Mouse (Mus musculus) gastrocnemius, adult 2 months (tissue): ENCODE measurements around the gene Nudt14. TPM values are rescaled to one million over a fixed set of nuclear protein-coding genes. Genes with fewer than 3 reads are reported as not detected.

ENCODE experiments used
- DNase-seq: peaks from one replicate; pipeline ENCODE4 v3.0.0; 2022
- H3K27ac ChIP-seq: fragments of 200-600 bp; 2 replicates; pipeline ENCODE4 v1.8.1; 2022; ENCODE audit warnings: mild to moderate bottlenecking
- H3K4me3 ChIP-seq: fragments of 200-600 bp; 2 replicates; pipeline ENCODE4 v1.8.1; 2022; ENCODE audit warnings: mild to moderate bottlenecking, moderate library complexity
- CTCF ChIP-seq: fragments of 200-600 bp; IDR thresholded peaks from 2 replicates; pipeline ENCODE4 v1.8.1; 2022; ENCODE audit warnings: antibody characterized with exemption, mild to moderate bottlenecking, moderate library complexity
- intact Hi-C: fragments of 180-260 bp; cut with DNase I; formaldehyde crosslinking; loops from one replicate; pipeline ENCODE4 v1.15.1; 2025
- total RNA-seq, 2 experiments: library from RNA; stranded (reverse); gene quantifications; 2 replicates each; pipeline ENCODE4 v1.2.3; 2021

Nudt14 gene
- total RNA-seq, 2 experiments from 2014 or later = 5.4 to 7.9 TPM

DNA sequence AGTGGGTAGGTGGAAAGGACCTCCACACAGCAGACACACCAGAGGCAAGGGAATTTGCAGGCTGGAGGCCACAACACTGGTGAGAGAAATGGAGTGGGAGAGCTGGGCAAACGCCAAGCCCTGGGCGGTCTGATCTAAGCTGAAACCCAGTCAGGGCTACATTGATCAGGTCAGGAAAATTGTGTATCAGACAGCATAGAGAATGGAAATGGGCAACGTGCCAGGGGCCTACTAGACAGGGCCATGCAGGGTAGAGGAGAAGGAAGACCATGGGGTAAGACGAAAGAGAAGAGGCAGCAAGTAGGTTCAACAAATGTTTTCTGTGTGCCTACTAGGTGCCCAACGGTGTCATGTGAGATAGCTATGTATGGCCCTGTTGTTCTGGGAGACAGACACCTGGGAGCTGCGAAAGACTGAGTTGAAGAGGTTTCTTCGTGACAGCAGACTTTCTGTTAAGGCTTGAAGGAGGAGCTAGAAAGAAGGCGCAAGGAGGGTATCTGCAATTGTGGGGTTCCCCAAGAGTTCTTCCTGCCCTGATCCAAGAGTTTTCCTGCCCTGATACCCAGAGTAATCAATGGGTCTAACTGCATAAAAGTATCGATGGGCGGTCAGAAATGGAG is 658 bp downstream of the Nudt14 start:
- DNase-seq = no peak
- peak overlapping the region; percentile 90 for H3K4me3 ChIP-seq
- intact Hi-C loops = loop anchor here (5.0 kb wide), 1 partner anchor 64 kb away; no protein-coding TSS in a partner anchor
- TF ChIP-seq CTCF = no peak
- H3K27ac ChIP-seq = peak overlapping the region; percentile 99

DNA sequence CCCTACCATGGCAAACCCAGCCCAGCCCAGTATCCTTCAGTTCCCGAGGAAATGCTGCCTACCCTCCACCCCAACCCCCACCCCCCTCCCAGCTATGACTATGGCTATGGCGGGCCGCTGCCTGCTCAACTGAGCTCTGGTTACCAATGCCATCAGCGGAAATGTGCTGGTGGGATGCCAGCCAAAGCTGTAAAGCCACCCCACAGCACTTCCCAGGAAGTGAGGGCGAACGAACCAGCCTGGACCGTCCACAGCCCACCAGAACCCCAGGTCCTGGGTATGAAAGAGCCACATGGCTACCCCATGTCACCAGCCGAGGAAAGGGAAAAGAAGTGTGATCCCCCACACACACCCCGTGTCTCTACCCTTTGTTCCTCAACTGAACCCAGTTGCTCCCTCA is 1.2 kb downstream of the Nudt14 start:
- peak overlapping the region; percentile 99; the same call in 1 of the 2 replicates for H3K27ac ChIP-seq
- intact Hi-C loops = loop anchor here (5.0 kb wide), 1 partner anchor 63 kb away; no protein-coding TSS in a partner anchor
- no peak overlapping the region for H3K4me3 ChIP-seq
- peak; percentile 55 for DNase-seq
- TF ChIP-seq CTCF = no peak

DNA sequence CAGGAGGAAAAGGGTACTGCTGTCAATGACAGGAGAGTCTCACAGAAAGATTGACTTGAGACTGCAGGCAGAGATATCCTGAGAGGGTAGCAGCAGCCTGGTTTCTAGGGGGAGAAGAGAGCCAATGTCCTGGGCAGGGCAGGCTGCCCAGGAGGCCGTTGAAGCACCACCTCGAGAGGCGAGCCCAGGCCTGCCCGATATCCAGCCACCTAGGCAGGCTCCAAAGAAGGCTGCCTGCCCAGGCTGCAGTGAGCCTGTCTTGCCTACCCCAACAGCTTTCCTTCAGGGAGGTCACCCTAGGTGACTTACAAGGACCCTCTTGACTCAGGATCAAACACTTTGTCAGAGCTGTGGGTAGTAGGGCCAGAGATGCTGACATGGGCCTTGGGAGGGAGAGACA is 1.7 kb downstream of the Nudt14 start:
- no peak for DNase-seq
- H3K27ac ChIP-seq = no peak overlapping the region; the same call in 1 of the 2 replicates
- no peak for TF ChIP-seq CTCF
- no peak overlapping the region for H3K4me3 ChIP-seq
- intact Hi-C loops = loop anchor here (5.0 kb wide), 1 partner anchor 63 kb away; no protein-coding TSS in a partner anchor

DNA sequence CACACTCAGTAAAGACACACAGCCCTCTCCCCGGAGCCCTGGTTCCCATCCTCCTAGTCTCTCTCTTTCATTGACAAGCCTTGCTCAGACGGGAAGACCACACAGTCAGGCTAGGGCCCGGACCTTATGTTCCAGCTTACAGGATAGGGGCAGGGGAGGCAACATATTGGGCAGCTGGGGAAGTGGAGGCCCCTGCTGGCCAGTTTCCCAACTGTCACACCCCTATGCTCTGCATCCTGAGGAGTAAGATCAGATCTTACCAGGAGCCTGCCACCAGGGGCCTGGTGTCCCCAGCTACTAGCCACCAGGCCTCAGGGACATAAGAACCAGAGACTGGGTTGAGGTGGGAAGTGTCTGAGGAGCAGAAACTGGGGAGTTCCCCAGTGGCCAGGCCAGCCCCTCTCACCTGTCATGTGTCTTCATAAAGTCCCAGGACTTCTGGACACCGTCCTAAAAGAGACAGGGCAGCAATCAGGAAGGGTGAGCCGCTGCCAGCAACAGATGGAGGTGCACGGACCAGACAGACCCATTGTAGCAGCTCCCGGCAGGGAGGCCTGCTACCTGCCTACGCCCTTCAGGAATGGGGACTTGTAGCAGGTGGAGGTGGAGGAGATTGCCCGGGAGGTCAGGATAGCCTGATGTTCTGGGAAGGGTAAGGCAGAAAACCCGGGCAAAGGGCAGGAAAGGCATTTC is 2.9 kb downstream of the Nudt14 start:
- intact Hi-C loops = no loop called here
- no peak overlapping the region for H3K4me3 ChIP-seq
- TF ChIP-seq CTCF = peak; percentile 33
- no peak overlapping the region for H3K27ac ChIP-seq
- DNase-seq = no peak

DNA sequence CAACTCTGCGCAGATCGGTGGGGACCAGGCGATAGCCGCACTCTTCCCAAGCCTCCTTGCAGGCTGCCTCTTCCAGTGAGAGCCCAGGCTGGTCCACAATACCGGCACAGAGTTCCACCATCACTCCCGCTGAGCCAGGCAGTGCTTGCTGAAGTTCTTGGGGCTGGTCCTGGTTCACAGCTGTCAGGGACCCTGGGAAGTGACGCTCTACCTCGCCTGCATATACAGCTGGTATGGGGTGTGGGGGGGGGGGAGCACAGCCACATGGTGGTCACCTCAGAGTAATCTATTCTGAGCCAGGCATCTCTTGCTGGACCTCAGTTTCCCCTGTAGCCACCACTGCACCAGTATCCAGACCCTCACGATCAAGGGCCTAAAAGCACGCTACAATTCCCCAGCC is 3.6 kb downstream of the Nudt14 start:
- TF ChIP-seq CTCF = no peak
- intact Hi-C loops = no loop called here
- Histone ChIP-seq H3K4me3 (no peak overlapping the region), H3K27ac (no peak overlapping the region)
- DNase-seq = no peak

DNA sequence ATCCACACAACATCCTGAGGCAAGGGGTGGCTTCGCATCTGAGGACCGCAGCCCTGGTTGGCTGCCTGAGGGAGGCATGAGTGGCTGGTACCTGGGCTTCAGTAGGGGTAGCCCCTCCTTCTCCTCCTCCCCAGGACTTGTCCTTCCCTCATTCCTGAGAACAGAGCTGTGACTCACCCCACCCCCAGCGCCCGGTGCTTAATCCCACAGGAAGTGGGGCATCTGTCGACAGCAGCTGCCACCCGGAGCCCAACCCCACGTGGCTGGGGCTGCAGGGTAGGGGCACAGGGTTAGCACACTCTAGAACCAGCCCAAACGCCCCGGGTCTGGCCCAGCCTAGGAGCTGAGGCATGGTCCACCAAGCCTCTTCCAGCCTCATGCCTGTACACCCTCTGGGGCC is 4.0 kb downstream of the Nudt14 start:
- DNase-seq = no peak
- TF ChIP-seq CTCF = no peak
- no peak overlapping the region for H3K27ac ChIP-seq
- no peak overlapping the region for H3K4me3 ChIP-seq
- intact Hi-C loops = no loop called here

DNA sequence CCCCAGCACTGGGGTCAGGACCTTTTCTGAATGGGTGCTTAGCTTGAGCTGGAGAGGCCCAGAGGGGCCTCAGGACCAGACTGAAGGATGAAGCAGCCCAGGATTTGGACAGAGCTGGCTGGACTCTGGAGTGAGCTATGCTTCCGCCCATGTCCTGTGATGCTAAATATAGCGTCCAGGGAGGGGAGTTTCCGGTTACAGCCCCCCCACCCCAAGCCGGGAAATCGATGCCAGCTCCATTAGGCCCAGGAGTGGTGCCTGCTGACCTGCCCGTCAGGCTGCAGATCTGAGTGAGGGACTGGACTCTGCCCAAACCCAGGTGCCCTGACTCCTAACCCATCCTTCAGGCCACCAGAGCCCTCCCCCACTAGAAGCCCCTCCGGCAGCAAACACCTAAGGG is 9.3 kb downstream of the Nudt14 start:
- peak; percentile 84 for DNase-seq
- peak overlapping the region; percentile 81 for H3K27ac ChIP-seq
- 0 out of 2 replicates have a peak overlapping the region, but pooled peaks have one; percentile 23 for H3K4me3 ChIP-seq
- TF ChIP-seq CTCF = no peak
- intact Hi-C loops = no loop called here

DNA sequence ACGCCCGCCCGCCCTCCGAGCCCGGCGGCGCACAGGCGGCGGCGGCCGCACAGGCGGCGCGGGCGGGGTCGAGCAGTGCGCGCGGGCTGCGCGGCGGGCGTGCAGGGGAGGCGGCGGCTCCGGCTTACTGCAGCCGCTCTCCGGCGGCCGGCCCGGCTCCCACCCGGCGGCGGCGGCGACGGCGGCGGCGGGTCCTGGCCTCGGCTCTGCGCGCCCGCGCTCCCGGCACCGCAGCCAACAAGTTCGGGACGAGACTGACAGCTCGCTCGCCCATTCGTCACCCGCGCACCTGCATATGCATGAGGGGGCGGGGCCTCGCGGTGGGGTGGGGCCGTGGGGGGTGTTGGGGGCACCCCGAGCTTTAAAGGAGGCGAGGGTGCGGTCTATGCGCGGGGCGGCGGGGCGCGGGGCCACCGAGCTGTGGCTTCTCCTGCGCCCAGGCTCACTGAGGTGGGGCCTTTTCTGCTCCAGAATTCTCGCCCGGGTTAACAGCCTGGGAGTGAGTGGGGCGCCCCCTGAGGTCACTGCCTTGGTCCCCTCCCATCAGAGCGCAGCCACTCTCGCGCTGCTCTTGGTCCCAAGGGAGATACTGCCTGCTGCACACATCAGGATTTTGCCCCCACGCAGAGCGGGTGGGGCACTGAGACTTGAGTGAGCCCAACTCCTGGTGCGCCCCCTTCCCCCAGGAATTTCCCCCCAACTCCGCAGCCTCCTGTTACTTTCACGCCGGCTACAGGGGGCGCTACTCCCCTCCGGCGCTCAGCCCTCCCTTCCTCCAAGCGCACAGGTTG is 12.2 kb downstream of the Nudt14 start, which contains the start of gene Jag2:
TSS of gene Jag2 (minus strand) at position 215 of the 791 bp plus-strand sequence.
- H3K27ac ChIP-seq = peak within 1 kb of the TSS; percentile 92
- peak; percentile 91 for DNase-seq
- H3K4me3 ChIP-seq = peak within 1 kb of the TSS; percentile 84
- intact Hi-C loops = no loop called here
- TF ChIP-seq CTCF = peak; percentile 63

DNA sequence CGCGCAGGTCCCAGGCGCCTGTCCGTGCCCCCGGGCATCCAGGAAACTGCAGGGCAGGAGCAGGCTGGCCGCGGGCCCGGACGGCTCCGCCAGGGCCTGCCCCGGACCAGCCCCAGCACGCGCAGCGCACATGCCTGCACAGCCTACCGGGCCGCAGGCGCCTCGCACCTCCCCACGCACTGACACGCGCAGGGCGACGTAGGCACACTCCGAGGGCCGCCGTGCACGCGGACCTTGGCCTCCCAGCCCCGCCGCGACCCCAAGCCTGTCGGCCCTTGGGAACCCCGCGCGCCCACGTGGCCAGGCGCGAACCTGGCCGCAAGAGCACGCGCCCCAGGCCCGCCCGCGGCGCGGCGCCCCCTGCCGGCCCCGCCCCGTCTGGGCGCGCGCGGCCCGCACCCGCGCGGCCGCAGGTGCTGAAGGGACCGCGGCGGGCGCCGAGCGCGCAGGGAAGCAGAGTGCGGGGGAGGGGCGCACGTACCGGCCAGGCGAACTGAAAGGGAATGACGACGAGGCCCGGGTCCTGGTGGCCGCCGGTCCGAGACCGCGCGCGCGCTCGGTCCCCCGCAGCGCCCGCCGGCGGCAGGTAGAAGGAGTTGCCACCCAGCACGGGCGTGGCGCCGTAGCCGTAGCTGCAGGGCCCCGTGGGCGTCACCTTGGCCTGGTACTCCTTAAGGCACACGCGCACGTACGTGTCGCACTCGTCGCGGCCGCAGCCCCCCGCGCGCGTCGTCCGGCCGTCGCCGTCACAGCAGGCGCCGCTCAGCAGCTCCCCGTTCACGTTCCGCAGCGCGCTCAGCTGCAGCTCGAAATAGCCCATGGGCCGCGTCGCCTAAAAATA is 13.3 kb downstream of the Nudt14 start:
- peak overlapping the region; percentile 92 for H3K27ac ChIP-seq
- intact Hi-C loops = no loop called here
- peak overlapping the region; percentile 84 for H3K4me3 ChIP-seq
- peak; percentile 74 for DNase-seq
- TF ChIP-seq CTCF = peak; percentile 31

DNA sequence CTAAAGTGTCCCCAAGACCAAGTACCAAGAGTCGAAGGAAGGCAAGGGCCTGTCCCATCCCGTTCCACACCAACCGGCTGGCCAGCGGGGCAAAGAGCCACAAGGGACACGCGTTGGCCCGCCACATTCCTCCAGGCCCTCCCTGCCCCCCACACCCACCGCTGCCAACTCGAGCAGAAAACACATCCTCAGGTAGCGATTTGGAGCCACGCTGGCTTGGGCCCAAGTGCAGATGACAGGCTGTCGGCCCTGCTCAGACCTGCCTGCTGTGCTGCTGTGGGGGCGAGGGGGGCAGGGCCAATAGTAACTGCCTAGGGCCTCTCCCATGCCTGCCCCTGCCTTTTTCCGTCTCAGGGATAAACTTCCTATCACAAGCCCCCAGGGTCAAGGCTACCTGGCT is 14.7 kb downstream of the Nudt14 start:
- intact Hi-C loops = no loop called here
- Histone ChIP-seq H3K4me3 (peak overlapping the region; percentile 84), H3K27ac (peak overlapping the region; percentile 35; the same call in 1 of the 2 replicates)
- no peak for DNase-seq
- TF ChIP-seq CTCF = no peak

DNA sequence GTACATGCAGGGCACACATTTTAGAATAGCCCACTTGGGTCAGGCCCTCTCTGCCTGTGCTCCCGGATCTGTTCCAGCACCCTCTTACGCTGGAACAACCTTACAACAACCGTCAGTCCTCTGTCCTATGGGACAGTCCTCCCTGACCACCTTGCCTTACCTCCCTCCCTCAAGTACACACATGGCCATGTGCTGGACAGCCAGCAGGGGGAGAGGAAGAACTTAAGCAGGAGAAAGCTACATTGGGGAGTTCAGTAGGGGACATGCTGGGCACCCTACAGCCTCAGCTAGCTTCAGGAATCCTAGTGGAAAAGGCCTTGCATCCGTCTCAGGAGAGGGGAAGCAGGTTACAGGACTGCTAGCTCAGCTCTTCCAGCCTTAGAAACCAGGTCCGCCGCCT is 16.0 kb downstream of the Nudt14 start:
- 0 out of 2 replicates have a peak overlapping the region, but pooled peaks have one; percentile 8 for H3K27ac ChIP-seq
- H3K4me3 ChIP-seq = no peak overlapping the region
- peak; percentile 28; the same call in 1 of the 2 replicates for TF ChIP-seq CTCF
- intact Hi-C loops = no loop called here
- DNase-seq = no peak

DNA sequence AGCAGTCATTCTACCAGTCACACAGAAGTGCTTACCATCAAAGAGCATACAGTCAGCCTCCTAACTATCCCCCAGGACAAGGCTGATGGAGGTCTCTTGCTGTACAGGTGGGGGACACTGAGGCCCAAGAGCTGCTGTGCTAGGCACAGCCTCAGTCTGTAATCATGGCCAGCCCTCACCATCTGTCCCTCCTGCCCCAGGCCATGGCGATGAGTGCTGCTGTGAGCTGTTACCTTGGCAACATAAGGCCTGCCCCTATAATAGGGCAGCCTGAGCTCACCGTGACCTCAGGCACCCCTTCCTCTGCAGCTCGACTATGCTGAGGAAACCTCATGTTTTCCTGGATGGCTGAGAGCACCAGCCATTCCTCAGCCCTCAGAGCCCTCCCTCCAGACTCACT is 19.4 kb downstream of the Nudt14 start:
- Histone ChIP-seq H3K4me3 (no peak overlapping the region), H3K27ac (peak overlapping the region; percentile 21)
- TF ChIP-seq CTCF = no peak
- DNase-seq = no peak
- intact Hi-C loops = no loop called here
